Mouse (Mus musculus): Measurements from ENCODE around the gene Tcp10b.
"Not testable (repeated sequence)": the region's sequence is repeated elsewhere in the genome, so short reads cannot be mapped to it uniquely, and the experiment has no call there.

Tcp10b gene

GRCm38 (mm10) chr17:13060804-13061203 is at the start of gene Tcp10b:
Gene Tcp10b, plus strand, starts transcription at chr17:13061104.
- in situ Hi-C loops (cut with MboI, MseI), result loop anchor here in 1 of 2 experiments (5.0 kb wide), 2 partner anchors 46 to 296 kb away; no protein-coding TSS in a partner anchor

- in situ Hi-C loops (cut with MboI, MseI), result no loop called here
Measured at GRCm38 (mm10) chr17:13013316-13013715, 47.6 kb upstream of the Tcp10b start.

- in situ Hi-C loops (cut with MboI, MseI), result loop anchor here in 1 of 2 experiments (5.0 kb wide), 1 partner anchor 296 kb away; no protein-coding TSS in a partner anchor
Measured at GRCm38 (mm10) chr17:13036627-13037192, 24.2 kb upstream of the Tcp10b start.

- in situ Hi-C loops (cut with MboI, MseI), result loop anchor here in 1 of 2 experiments (10.0 kb wide), 1 partner anchor 501 kb away; no protein-coding TSS in a partner anchor
Measured at GRCm38 (mm10) chr17:13043846-13044673, 16.8 kb upstream of the Tcp10b start.

GRCm38 (mm10) chr17:13052124-13052813 is 8.6 kb upstream of the Tcp10b start, which contains the start of gene Gpr31b:
Gene Gpr31b, minus strand, starts transcription at chr17:13052296.
- in situ Hi-C loops (cut with MboI, MseI), result not testable (repeated sequence)

GRCm38 (mm10) chr17:13062882-13063281 is 2.0 kb downstream of the Tcp10b start:
- in situ Hi-C loops (cut with MboI, MseI), result loop anchor here in 1 of 2 experiments (5.0 kb wide), 2 partner anchors 44 to 294 kb away; no protein-coding TSS in a partner anchor

- in situ Hi-C loops (cut with MboI, MseI), result not testable (repeated sequence)
Measured at GRCm38 (mm10) chr17:13067864-13068385, 7.0 kb downstream of the Tcp10b start.

GRCm38 (mm10) chr17:13069227-13069626 is 8.3 kb downstream of the Tcp10b start:
- in situ Hi-C loops (cut with MboI, MseI), result not testable (repeated sequence)

GRCm38 (mm10) chr17:13091510-13091909 is 30.6 kb downstream of the Tcp10b start:
- in situ Hi-C loops (cut with MboI, MseI), result loop anchor here (5.0 to 10.0 kb wide), 2 partner anchors 286 to 453 kb away; no protein-coding TSS in a partner anchor

- in situ Hi-C loops (cut with MboI, MseI), result loop anchor here (5.0 to 10.0 kb wide), 2 partner anchors 285 to 453 kb away; no protein-coding TSS in a partner anchor
Measured at GRCm38 (mm10) chr17:13092100-13092764, 31.3 kb downstream of the Tcp10b start.

- in situ Hi-C loops (cut with MboI, MseI), result loop anchor here (5.0 to 10.0 kb wide), 2 partner anchors 284 to 452 kb away; no protein-coding TSS in a partner anchor
Measured at GRCm38 (mm10) chr17:13092960-13093359, 32.1 kb downstream of the Tcp10b start.

- in situ Hi-C loops (cut with MboI, MseI), result loop anchor here in 1 of 2 experiments (5.0 kb wide), 1 partner anchor 44 kb away; the partner anchor contains the start of gene Tcp10b
Measured at GRCm38 (mm10) chr17:13106563-13106962, 45.7 kb downstream of the Tcp10b start.

GRCm38 (mm10) chr17:13112504-13113291 is 51.8 kb downstream of the Tcp10b start:
- in situ Hi-C loops (cut with MboI, MseI), result not testable (repeated sequence)

GRCm38 (mm10) chr17:13123308-13124038 is 62.6 kb downstream of the Tcp10b start:
- in situ Hi-C loops (cut with MboI, MseI), result loop anchor here (5.0 kb wide), 1 partner anchor 279 kb away; no protein-coding TSS in a partner anchor

- in situ Hi-C loops (cut with MboI, MseI), result loop anchor here (5.0 kb wide), 1 partner anchor 278 kb away; no protein-coding TSS in a partner anchor
Measured at GRCm38 (mm10) chr17:13124241-13124640, 63.3 kb downstream of the Tcp10b start.

GRCm38 (mm10) chr17:13129324-13129723 is 68.4 kb downstream of the Tcp10b start:
- in situ Hi-C loops (cut with MboI, MseI), result not testable (repeated sequence)

GRCm38 (mm10) chr17:13129737-13130465 is 69.0 kb downstream of the Tcp10b start:
- in situ Hi-C loops (cut with MboI, MseI), result loop anchor here (5.0 kb wide), 1 partner anchor 292 kb away; no protein-coding TSS in a partner anchor

GRCm38 (mm10) chr17:13131710-13132109 is 70.8 kb downstream of the Tcp10b start, which contains the start of gene Unc93a:
Gene Unc93a, minus strand, starts transcription at chr17:13131810.
- in situ Hi-C loops (cut with MboI, MseI), result loop anchor here (5.0 kb wide), 1 partner anchor 291 kb away; no protein-coding TSS in a partner anchor

Measured in T-helper 17 cell (primary cell).